ENCODE assay signal across 16 mouse cellular contexts in the genomic region with DNA sequence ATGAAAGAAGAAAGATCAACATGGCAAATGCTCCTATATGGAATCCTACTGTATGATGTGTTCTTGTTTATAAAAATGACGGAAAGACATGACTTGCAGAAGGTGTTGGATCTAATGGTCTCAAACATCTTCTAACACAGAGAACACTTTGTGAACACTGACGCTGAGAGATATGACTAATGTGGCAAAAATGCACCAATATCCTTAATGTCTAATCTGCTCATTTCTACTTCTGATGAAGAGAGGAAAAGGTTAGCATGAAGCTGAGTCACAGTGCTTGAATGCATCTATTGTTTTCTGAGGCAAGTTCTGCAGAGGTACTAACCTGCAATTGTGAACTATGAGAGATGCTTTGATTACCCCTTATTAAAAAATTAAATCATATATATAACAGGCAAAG.
"Had no signal": no experiment of that assay in that cellular context is flagged by ENCODE, and none has a peak within 500 bp of the region (broad histone marks: within the 10 kb centered on the region; RNA-seq: fewer than 3 reads in every experiment).

No protein-coding gene starts in this region.

- ATAC-seq: lung, postnatal 0 days; midbrain, embryonic 13.5 days; midbrain, embryonic 15.5 days had no signal

- DNase-seq: lung, adult 2 months; lung, postnatal 36 days; retina, postnatal 1 day; right cerebral cortex, adult 18-20 months; right cerebral cortex, postnatal 25 days; right cerebral cortex, postnatal 4 days; spleen, adult 18-20 months; thymus, adult 18-20 months; thymus, postnatal 14 days; thymus, postnatal 36 days had no signal

- H3K27me3 ChIP-seq: lung, embryonic 15.5 days; megakaryocyte, embryonic 14.5 days; midbrain, embryonic 13.5 days; midbrain, embryonic 15.5 days; neural tube, embryonic 12.5 days had no signal
